In genomic region chr11:101424105-101424851, GRCm38 (mm10) we compare ENCODE assay signal across 8 mouse cellular contexts. TPM values are rescaled to one million over a fixed set of nuclear protein-coding genes. Genes with fewer than 3 reads are reported as not detected.
A peak's percentile ranks its signal among the peaks of the same experiment; 100 is the strongest.
DNase-seq lines count a peak whose midpoint lies in the region; ATAC-seq and TF ChIP-seq lines count a peak whose summit lies in the region.

Gene Gm27029, minus strand, starts transcription at chr11:101424796.

- peak; percentile 21 to 51 for DNase-seq in heart, adult 18-20 months
- no peak for DNase-seq in heart, adult 8-10 months (ENCODE audit: low spot score)
- peak; percentile 52 for DNase-seq in MN1 (ENCODE audit: low spot score)
- DNase-seq in lung, postnatal 0 days (ENCODE audit: low spot score) = peak; percentile 87
- DNase-seq in skeletal muscle tissue, adult 2 months (ENCODE audit: low read depth, low spot score) = peak; percentile 77
- DNase-seq in spleen, adult 18-20 months = no peak

- peak within 1 kb of the TSS; percentile 91 for H3K9ac ChIP-seq in forebrain, embryonic 13.5 days
- peak within 1 kb of the TSS; percentile 58 for H3K9ac ChIP-seq in lung, postnatal 0 days (replicated peaks; ENCODE audit: low read depth)

- peak within 1 kb of the TSS; percentile 99 for H3K4me3 ChIP-seq in forebrain, embryonic 13.5 days
- peak within 1 kb of the TSS; percentile 73 for H3K4me3 ChIP-seq in lung, postnatal 0 days (ENCODE audit: low read depth, low read length)

- peak within 1 kb of the TSS; percentile 84 for H3K27ac ChIP-seq in forebrain, embryonic 13.5 days
- H3K27ac ChIP-seq in lung, postnatal 0 days (ENCODE audit: low read length) = peak within 1 kb of the TSS; percentile 87

- peaks cover 1% of the 10 kb centered on the region for H3K36me3 ChIP-seq in forebrain, embryonic 13.5 days (ENCODE audit: poor library complexity, severe bottlenecking)
- H3K36me3 ChIP-seq in lung, postnatal 0 days (ENCODE audit: insufficient read depth, low read length) = no peaks in the 10 kb centered on the region

- H3K27me3 ChIP-seq in forebrain, embryonic 13.5 days = peaks cover 4% of the 10 kb centered on the region
- H3K27me3 ChIP-seq in lung, postnatal 0 days (replicated peaks; ENCODE audit: insufficient read depth, low read length) = no peaks in the 10 kb centered on the region

- WGBS in forebrain, embryonic 13.5 days = 6% methylated on average over 23 of the region's 23 CpGs
- WGBS in lung, postnatal 0 days = 2% methylated on average over 23 of the region's 23 CpGs

- peaks cover 25% of the 10 kb centered on the region for H3K4me1 ChIP-seq in forebrain, embryonic 13.5 days
- peaks cover 13% of the 10 kb centered on the region for H3K4me1 ChIP-seq in lung, postnatal 0 days (ENCODE audit: insufficient read depth, low read depth, low read length)

- no peak for TF ChIP-seq CTCF in lung, postnatal 0 days (IDR thresholded peaks at IDR 0.05)

- ATAC-seq in forebrain, embryonic 13.5 days = no peak; the same call in 1 of the 2 replicates
- ATAC-seq in inflammation-experienced regulatory T-cells, adult 6 months = peak; percentile 3
- ATAC-seq in lung, postnatal 0 days = peak; percentile 65

- peak within 1 kb of the TSS; percentile 96 for H3K4me2 ChIP-seq in forebrain, embryonic 13.5 days
- H3K4me2 ChIP-seq in lung, postnatal 0 days (replicated peaks; ENCODE audit: low read depth, low read length) = peak within 1 kb of the TSS; percentile 81

- H3K9me3 ChIP-seq in forebrain, embryonic 13.5 days (replicated peaks) = no peaks in the 10 kb centered on the region
- H3K9me3 ChIP-seq in lung, postnatal 0 days (ENCODE audit: low read length) = no peaks in the 10 kb centered on the region

- TF ChIP-seq EP300 in lung, postnatal 0 days (IDR thresholded peaks at IDR 0.05) = no peak

RNA-seq across cellular contexts. Expression of gene Gm27029, which starts in this region (rescaled TPM):
- total RNA-seq in heart, adult 18-20 months (2021) = 10 to 100 TPM in 1 of 2 experiments, 1 to 10 TPM in 1; 6.0 to 10.3 TPM
- 10 to 100 TPM in 1 of 4 experiments, 1 to 10 TPM in 3; 5.0 to 11.5 (median 6.8) TPM for total RNA-seq in heart, adult 8-10 months (2022)
- polyA plus RNA-seq in forebrain, embryonic 13.5 days (2015; fragmentation: Nextera tagmentation; extraction: Ambion mirVana) = 7.6 and 8.0 TPM in 2 replicates
- polyA plus RNA-seq in inflammation-experienced regulatory T-cells, adult 6 months (2017; shearing (Covaris generic)) = 1 to 10 TPM in 1 of 3 experiments, under 1 TPM in 2; 0.46 to 1.3 (median 0.57) TPM
- 2.6 and 2.9 TPM in 2 replicates for polyA plus RNA-seq in lung, postnatal 0 days (2015; fragmentation: Nextera tagmentation; extraction: Ambion mirVana)

Comparison
In these comparisons a context has a peak if more than half of its experiments do, and no peak if none do; other contexts are left out.
1. DNase-seq: peak in heart, adult 18-20 months (2 of 2), MN1 (single experiment), lung, postnatal 0 days (single experiment) and skeletal muscle tissue, adult 2 months (single experiment); none in heart, adult 8-10 months (single experiment) and spleen, adult 18-20 months (0 of 2).